Mouse (Mus musculus) urinary bladder, postnatal 25 days (tissue): ENCODE measurements around the gene Gpr176.

ENCODE experiments used
- DNase-seq: peaks from one replicate; pipeline ENCODE4 v3.0.0; 2022; ENCODE audit warnings: low spot score

Gpr176 gene

GRCm38 (mm10) chr2:118236196-118236595 is 137.0 kb downstream of the Gpr176 start:
- DNase-seq, result no peak

- DNase-seq, result no peak
These were observed 137.6 kb downstream of the Gpr176 start for GRCm38 (mm10) chr2:118235614-118236013.

DNA sequence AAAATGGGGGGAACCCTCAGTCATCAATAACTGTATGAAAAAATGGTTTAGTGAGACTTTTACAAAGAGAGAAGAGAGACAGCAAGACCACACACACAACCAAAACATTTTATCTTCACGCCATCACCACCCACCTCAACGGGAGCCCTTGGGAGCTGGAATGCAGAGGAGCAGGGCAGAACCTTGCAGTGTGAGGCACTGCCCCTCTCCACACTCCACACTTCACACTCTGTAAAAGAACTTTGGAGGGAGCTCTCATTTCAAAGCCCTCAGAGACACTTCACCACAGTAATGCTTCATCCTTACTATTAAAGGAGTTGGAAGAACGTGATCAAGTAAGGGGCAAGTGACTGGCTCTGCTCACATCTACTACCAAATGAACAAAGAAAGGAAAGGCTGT is 142.7 kb downstream of the Gpr176 start:
- DNase-seq, result no peak

DNA sequence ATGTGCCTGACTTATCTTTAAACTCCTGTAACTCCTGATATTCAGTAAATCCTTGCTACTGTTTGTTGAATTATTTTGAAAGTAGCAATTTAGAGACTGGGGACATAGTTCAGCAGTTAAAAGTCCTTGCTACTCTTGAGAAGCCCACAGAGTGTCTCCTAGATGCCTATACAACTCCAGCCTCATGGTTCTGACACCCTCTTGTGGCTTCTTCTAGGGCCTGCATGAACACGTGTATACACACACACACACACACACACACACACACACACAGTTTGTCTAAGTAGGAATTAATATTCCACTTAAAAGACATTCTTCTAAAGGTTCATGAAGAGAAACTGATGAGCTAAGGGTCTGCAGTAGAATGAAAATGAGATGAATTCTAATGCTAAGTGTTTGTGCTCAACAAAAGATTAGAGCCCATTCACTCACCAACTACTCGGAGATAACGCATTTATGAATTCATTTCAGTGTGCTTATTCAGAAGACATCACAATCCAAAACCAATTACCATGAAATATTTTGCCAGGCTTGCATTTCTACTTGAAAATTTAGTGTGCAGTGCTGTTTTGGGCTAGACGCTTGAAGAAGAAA is 144.6 kb downstream of the Gpr176 start:
- no peak for DNase-seq
